Mouse (Mus musculus): ENCODE measurements around the gene Scnn1b.

Scnn1b gene

GRCm38 (mm10) chr7:121864858-121865585, at the start of gene Scnn1b:
TSS of gene Scnn1b (plus strand) at chr7:121865038.
- in situ Hi-C loops (cut with MboI; ENCODE audit: low pct_unique_long_range_greater_than_20kb in 1 of 2, low sequenced_read_pairs in 2 of 2, unreplicated experiment in 1 of 2) = no loop called here

- in situ Hi-C loops (cut with MboI; ENCODE audit: low pct_unique_long_range_greater_than_20kb in 1 of 2, low sequenced_read_pairs in 2 of 2, unreplicated experiment in 1 of 2) = no loop called here
Observed at GRCm38 (mm10) chr7:121821632-121822031, 43.2 kb upstream of the Scnn1b start.

- in situ Hi-C loops (cut with MboI; ENCODE audit: low pct_unique_long_range_greater_than_20kb in 1 of 2, low sequenced_read_pairs in 2 of 2, unreplicated experiment in 1 of 2) = no loop called here
Observed at GRCm38 (mm10) chr7:121828481-121828880, 36.4 kb upstream of the Scnn1b start.

- in situ Hi-C loops (cut with MboI; ENCODE audit: low pct_unique_long_range_greater_than_20kb in 1 of 2, low sequenced_read_pairs in 2 of 2, unreplicated experiment in 1 of 2) = loop anchor here in 1 of 2 experiments (10.0 kb wide), 1 partner anchor 129 kb away; no protein-coding TSS in a partner anchor
Observed at GRCm38 (mm10) chr7:121835392-121835791, 29.4 kb upstream of the Scnn1b start.

GRCm38 (mm10) chr7:121836827-121837226, 28.0 kb upstream of the Scnn1b start:
- in situ Hi-C loops (cut with MboI; ENCODE audit: low pct_unique_long_range_greater_than_20kb in 1 of 2, low sequenced_read_pairs in 2 of 2, unreplicated experiment in 1 of 2) = loop anchor here in 1 of 2 experiments (10.0 kb wide), 1 partner anchor 128 kb away; no protein-coding TSS in a partner anchor

GRCm38 (mm10) chr7:121840810-121841209, 24.0 kb upstream of the Scnn1b start:
- in situ Hi-C loops (cut with MboI; ENCODE audit: low pct_unique_long_range_greater_than_20kb in 1 of 2, low sequenced_read_pairs in 2 of 2, unreplicated experiment in 1 of 2) = no loop called here

GRCm38 (mm10) chr7:121842234-121842633, 22.6 kb upstream of the Scnn1b start:
- in situ Hi-C loops (cut with MboI; ENCODE audit: low pct_unique_long_range_greater_than_20kb in 1 of 2, low sequenced_read_pairs in 2 of 2, unreplicated experiment in 1 of 2) = no loop called here

- in situ Hi-C loops (cut with MboI; ENCODE audit: low pct_unique_long_range_greater_than_20kb in 1 of 2, low sequenced_read_pairs in 2 of 2, unreplicated experiment in 1 of 2) = no loop called here
Observed at GRCm38 (mm10) chr7:121845964-121846363, 18.9 kb upstream of the Scnn1b start.

- in situ Hi-C loops (cut with MboI; ENCODE audit: low pct_unique_long_range_greater_than_20kb in 1 of 2, low sequenced_read_pairs in 2 of 2, unreplicated experiment in 1 of 2) = no loop called here
Observed at GRCm38 (mm10) chr7:121848537-121849168, 16.2 kb upstream of the Scnn1b start.

- in situ Hi-C loops (cut with MboI; ENCODE audit: low pct_unique_long_range_greater_than_20kb in 1 of 2, low sequenced_read_pairs in 2 of 2, unreplicated experiment in 1 of 2) = no loop called here
Observed at GRCm38 (mm10) chr7:121857177-121857884, 7.5 kb upstream of the Scnn1b start.

GRCm38 (mm10) chr7:121858939-121859338, 5.9 kb upstream of the Scnn1b start:
- in situ Hi-C loops (cut with MboI; ENCODE audit: low pct_unique_long_range_greater_than_20kb in 1 of 2, low sequenced_read_pairs in 2 of 2, unreplicated experiment in 1 of 2) = no loop called here

GRCm38 (mm10) chr7:121871631-121872030, 6.8 kb downstream of the Scnn1b start:
- in situ Hi-C loops (cut with MboI; ENCODE audit: low pct_unique_long_range_greater_than_20kb in 1 of 2, low sequenced_read_pairs in 2 of 2, unreplicated experiment in 1 of 2) = no loop called here

GRCm38 (mm10) chr7:121873998-121874397, 9.2 kb downstream of the Scnn1b start:
- in situ Hi-C loops (cut with MboI; ENCODE audit: low pct_unique_long_range_greater_than_20kb in 1 of 2, low sequenced_read_pairs in 2 of 2, unreplicated experiment in 1 of 2) = no loop called here

- in situ Hi-C loops (cut with MboI; ENCODE audit: low pct_unique_long_range_greater_than_20kb in 1 of 2, low sequenced_read_pairs in 2 of 2, unreplicated experiment in 1 of 2) = no loop called here
Observed at GRCm38 (mm10) chr7:121874784-121875183, 9.9 kb downstream of the Scnn1b start.

- in situ Hi-C loops (cut with MboI; ENCODE audit: low pct_unique_long_range_greater_than_20kb in 1 of 2, low sequenced_read_pairs in 2 of 2, unreplicated experiment in 1 of 2) = no loop called here
Observed at GRCm38 (mm10) chr7:121880246-121880645, 15.4 kb downstream of the Scnn1b start.

GRCm38 (mm10) chr7:121890636-121891360, 26.0 kb downstream of the Scnn1b start:
- in situ Hi-C loops (cut with MboI; ENCODE audit: low pct_unique_long_range_greater_than_20kb in 1 of 2, low sequenced_read_pairs in 2 of 2, unreplicated experiment in 1 of 2) = no loop called here

- in situ Hi-C loops (cut with MboI; ENCODE audit: low pct_unique_long_range_greater_than_20kb in 1 of 2, low sequenced_read_pairs in 2 of 2, unreplicated experiment in 1 of 2) = no loop called here
Observed at GRCm38 (mm10) chr7:121896689-121897088, 31.9 kb downstream of the Scnn1b start.

GRCm38 (mm10) chr7:121899311-121899710, 34.5 kb downstream of the Scnn1b start:
- in situ Hi-C loops (cut with MboI; ENCODE audit: low pct_unique_long_range_greater_than_20kb in 1 of 2, low sequenced_read_pairs in 2 of 2, unreplicated experiment in 1 of 2) = no loop called here

- in situ Hi-C loops (cut with MboI; ENCODE audit: low pct_unique_long_range_greater_than_20kb in 1 of 2, low sequenced_read_pairs in 2 of 2, unreplicated experiment in 1 of 2) = no loop called here
Observed at GRCm38 (mm10) chr7:121899940-121900339, 35.1 kb downstream of the Scnn1b start.

Measured in mouse embryonic stem cell (cell line).